Mouse (Mus musculus): ENCODE data around the gene Ulk4.

- TF ChIP-seq FLI1 (IDR thresholded peaks at IDR 0.05; ENCODE audit: low read length) (no peak), GATA1 (IDR thresholded peaks at IDR 0.05; ENCODE audit: borderline replicate concordance, low read length) (no peak)
Measured at GRCm38 (mm10) chr9:121283620-121284185, 6.7 kb upstream of the Ulk4 start.

All from megakaryocyte, embryonic 14.5 days (primary cell).